Mouse (Mus musculus) layer of hippocampus, adult 9-11 months (tissue): ENCODE results near the gene Rmnd5b.
"Not testable (repeated sequence)": the region's sequence is repeated elsewhere in the genome, so short reads cannot be mapped to it uniquely, and the experiment has no call there.

Experiments used
- DNase-seq: peaks from one replicate; pipeline ENCODE4 v3.0.0; 2022

The Rmnd5b gene

GRCm38 (mm10) chr11:51649111-51649888 lies 13.6 kb upstream of the Rmnd5b start:
- no peak for DNase-seq

GRCm38 (mm10) chr11:51648566-51648965 lies 12.9 kb upstream of the Rmnd5b start:
- DNase-seq, result no peak

GRCm38 (mm10) chr11:51646751-51647667 lies 11.3 kb upstream of the Rmnd5b start:
- DNase-seq, result no peak

GRCm38 (mm10) chr11:51646245-51646644 lies 10.5 kb upstream of the Rmnd5b start:
- DNase-seq, result no peak

GRCm38 (mm10) chr11:51645293-51645692 lies 9.6 kb upstream of the Rmnd5b start:
- no peak for DNase-seq

GRCm38 (mm10) chr11:51644217-51644616 lies 8.5 kb upstream of the Rmnd5b start:
- no peak for DNase-seq

- no peak for DNase-seq
Measured at GRCm38 (mm10) chr11:51643761-51644160, 8.1 kb upstream of the Rmnd5b start.

GRCm38 (mm10) chr11:51643202-51643601 lies 7.5 kb upstream of the Rmnd5b start:
- DNase-seq, result no peak

- DNase-seq, result no peak
Measured at GRCm38 (mm10) chr11:51640748-51641147, 5.1 kb upstream of the Rmnd5b start.

- no peak for DNase-seq
Measured at GRCm38 (mm10) chr11:51638497-51638896, 2.8 kb upstream of the Rmnd5b start.

- DNase-seq, result no peak
Measured at GRCm38 (mm10) chr11:51637971-51638414, 2.3 kb upstream of the Rmnd5b start.

- DNase-seq, result no peak
Measured at GRCm38 (mm10) chr11:51636323-51636684, 608 bp upstream of the Rmnd5b start.

- DNase-seq, result no peak
Measured at GRCm38 (mm10) chr11:51635127-51635524, 570 bp downstream of the Rmnd5b start.

GRCm38 (mm10) chr11:51633721-51634120 lies 2.0 kb downstream of the Rmnd5b start:
- no peak for DNase-seq

GRCm38 (mm10) chr11:51633200-51633599 lies 2.5 kb downstream of the Rmnd5b start:
- DNase-seq, result not testable (repeated sequence)

GRCm38 (mm10) chr11:51632130-51632753 lies 3.5 kb downstream of the Rmnd5b start:
- DNase-seq, result no peak

GRCm38 (mm10) chr11:51629651-51630314 lies 5.9 kb downstream of the Rmnd5b start:
- DNase-seq, result peak; percentile 87

GRCm38 (mm10) chr11:51627907-51628306 lies 7.8 kb downstream of the Rmnd5b start:
- peak; percentile 69 for DNase-seq

GRCm38 (mm10) chr11:51627425-51627824 lies 8.3 kb downstream of the Rmnd5b start:
- DNase-seq, result peak; percentile 78

- no peak for DNase-seq
Measured at GRCm38 (mm10) chr11:51625187-51625820, 10.4 kb downstream of the Rmnd5b start.

- DNase-seq, result peak; percentile 79
Measured at GRCm38 (mm10) chr11:51622971-51623491, 12.7 kb downstream of the Rmnd5b start.

GRCm38 (mm10) chr11:51621776-51622175 lies 13.9 kb downstream of the Rmnd5b start:
- no peak for DNase-seq
